Mouse (Mus musculus) limb, embryonic 10.5 days (tissue): ENCODE results near the gene Med6. TPM values are rescaled to one million over a fixed set of nuclear protein-coding genes. Genes with fewer than 3 reads are reported as not detected.

Experiments
- polyA plus RNA-seq: library from polyadenylated mRNA; unstranded; fragments of >200 nt; fragmentation: Nextera tagmentation; extraction: Ambion mirVana; gene quantifications from 2 replicates; pipeline ENCODE4 v1.2.1, GENCODE M21; 2016

The Med6 gene
- polyA plus RNA-seq, 1 experiment from 2014 or later = 93.6 TPM

Other genes with a start within 250 kb of the Med6 start
- gene Gm4787, start 215.5 kb downstream of the Med6 start, polyA plus RNA-seq = 0.24 and 0.36 TPM in 2 replicates
- 0.58 and 0.68 TPM in 2 replicates for gene Adam4, start 173.1 kb downstream of the Med6 start, polyA plus RNA-seq
- 109 and 113 TPM in 2 replicates for gene Cox16, start 109.9 kb downstream of the Med6 start, polyA plus RNA-seq
- gene Gm20498, start 62.1 kb downstream of the Med6 start, polyA plus RNA-seq = 26.2 and 32.4 TPM in 2 replicates
- 33.5 and 34.5 TPM in 2 replicates for gene Synj2bp, start 62.1 kb downstream of the Med6 start, polyA plus RNA-seq
- gene Adam21, start 26.5 kb downstream of the Med6 start, polyA plus RNA-seq = 0.41 and 0.46 TPM in 2 replicates
- gene Ttc9, start 36.2 kb upstream of the Med6 start, polyA plus RNA-seq = 0.69 and 0.73 TPM in 2 replicates
- 0.66 and 0.67 TPM in 2 replicates for gene Map3k9, start 186.2 kb upstream of the Med6 start, polyA plus RNA-seq